Mouse (Mus musculus) frontal cortex, adult 2 months (tissue): ENCODE data around the gene Sall2. TPM values are rescaled to one million over a fixed set of nuclear protein-coding genes. Genes with fewer than 3 reads are reported as not detected.
A peak's percentile ranks its signal among the peaks of the same experiment; 100 is the strongest.
"Not testable (repeated sequence)": the region's sequence is repeated elsewhere in the genome, so short reads cannot be mapped to it uniquely, and the experiment has no call there.

Source experiments
- DNase-seq, 2 experiments: peaks; one replicate each; pipeline ENCODE4 v3.0.0; 2022; ENCODE audit warnings: low spot score in 1 of 2; ENCODE audit errors: extremely low spot score in 1 of 2
- polyA plus RNA-seq: library from polyadenylated mRNA; depleted of rRNA; stranded (reverse); fragments of >200 nt; gene quantifications from 2 replicates; pipeline ENCODE4 v1.2.3, GENCODE M21; 2012; rRNA removed

The Sall2 gene
- polyA plus RNA-seq, 1 experiment = 39.0 TPM

DNA sequence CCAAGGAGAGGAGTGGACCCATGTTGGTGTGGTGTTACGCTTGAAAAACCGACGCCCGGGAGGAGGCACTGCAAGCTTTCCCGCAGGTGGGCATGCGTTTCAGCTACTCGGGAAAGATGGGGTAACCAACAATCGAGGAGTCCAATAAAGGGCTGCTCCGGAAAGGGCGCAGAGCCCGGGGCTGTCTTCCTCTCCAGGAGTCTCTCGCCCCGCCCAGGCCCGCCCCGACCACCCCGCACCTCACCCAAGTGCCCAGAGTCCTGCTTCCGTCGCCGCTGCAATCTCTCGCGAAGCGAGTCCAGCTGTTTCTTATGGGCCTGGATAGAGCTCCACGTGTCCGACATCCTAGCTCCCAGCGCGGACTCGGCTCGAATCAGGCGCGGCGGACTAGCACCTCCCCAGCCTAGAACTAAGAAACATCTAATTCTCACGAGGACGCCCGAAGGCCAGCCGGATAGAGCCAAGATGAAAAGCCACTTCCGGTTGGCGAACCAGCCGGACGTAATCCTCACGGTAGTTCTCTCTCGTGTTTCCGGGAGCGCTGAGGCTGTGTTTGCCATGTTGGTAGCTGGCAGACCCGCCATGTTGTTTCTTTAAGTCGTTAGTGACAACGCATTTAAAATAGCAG, 23.8 kb downstream of the Sall2 start, which contains the start of gene Mettl3:
TSS of gene Mettl3 (minus strand) at position 485 of the 628 bp plus-strand sequence.
- DNase-seq = peak; percentile 92 to 95

DNA sequence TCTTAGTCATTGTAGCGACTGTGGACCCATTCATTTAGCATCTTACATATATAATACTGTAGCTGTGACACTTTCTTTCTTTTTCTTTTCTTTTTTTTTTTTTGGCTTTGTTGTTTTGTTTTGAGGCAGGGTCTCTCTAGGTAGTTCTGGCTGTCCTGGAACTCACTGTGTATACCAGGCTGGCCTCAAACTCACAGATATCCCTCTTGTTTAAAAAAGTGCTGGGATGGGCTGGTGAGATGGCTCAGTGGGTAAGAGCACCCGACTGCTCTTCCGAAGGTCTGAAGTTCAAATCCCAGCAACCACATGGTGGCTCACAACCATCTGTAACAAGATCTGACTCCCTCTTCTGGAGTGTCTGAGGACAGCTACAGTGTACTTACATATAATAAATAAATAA, 25.0 kb downstream of the Sall2 start:
- DNase-seq = not testable (repeated sequence)

DNA sequence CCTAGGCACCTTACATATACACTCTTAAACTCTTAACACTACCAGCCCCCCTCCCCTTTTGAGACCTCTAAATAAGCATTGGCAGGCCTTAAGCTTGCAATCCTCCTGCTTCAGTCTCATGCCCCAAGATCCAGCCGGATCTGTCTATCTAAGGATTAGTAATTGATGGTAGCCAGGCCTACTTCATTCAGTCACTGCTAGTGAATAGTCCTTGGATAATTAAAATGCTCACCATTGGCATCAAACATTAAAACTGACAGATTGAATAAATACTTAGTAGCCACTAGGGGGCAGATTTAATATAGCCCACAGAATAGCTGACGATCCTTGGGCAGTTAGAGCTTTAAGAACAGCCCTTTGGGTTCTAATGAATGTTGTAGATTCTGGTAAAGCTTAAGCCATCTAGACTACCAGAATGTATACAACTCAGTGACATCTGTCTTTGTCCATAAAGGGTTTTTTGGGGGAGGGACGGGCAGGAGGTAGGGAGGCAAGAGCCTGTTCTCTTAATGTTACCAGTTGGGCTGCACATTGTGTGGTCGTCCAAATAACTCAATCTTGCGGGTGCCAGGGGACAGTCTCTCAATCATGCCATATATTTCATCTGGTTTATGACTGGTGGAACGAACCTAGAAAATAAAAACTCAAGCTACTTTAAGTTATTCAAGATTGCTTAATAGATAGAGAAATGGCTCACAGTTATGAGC, 32.9 kb downstream of the Sall2 start:
- DNase-seq = no peak

DNA sequence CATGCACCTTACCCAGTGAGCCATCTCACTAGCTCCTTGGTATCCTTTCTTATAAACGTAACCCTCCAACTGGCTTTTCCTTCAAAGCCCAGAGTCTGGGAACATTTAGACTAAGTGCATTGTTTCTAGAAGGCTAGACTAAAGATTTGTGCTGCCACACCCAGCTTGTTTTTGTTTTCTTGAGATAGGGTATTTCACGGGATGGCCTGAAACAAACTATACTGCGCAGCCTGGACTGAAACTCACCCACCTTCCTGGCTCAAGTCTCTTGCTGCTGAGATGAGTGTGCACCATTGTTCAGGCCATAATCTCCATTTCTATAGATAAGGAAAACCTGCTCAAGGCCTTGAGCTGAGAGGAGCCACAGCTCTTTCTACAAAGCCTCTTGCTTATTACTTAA, 44.4 kb downstream of the Sall2 start:
- no peak for DNase-seq

DNA sequence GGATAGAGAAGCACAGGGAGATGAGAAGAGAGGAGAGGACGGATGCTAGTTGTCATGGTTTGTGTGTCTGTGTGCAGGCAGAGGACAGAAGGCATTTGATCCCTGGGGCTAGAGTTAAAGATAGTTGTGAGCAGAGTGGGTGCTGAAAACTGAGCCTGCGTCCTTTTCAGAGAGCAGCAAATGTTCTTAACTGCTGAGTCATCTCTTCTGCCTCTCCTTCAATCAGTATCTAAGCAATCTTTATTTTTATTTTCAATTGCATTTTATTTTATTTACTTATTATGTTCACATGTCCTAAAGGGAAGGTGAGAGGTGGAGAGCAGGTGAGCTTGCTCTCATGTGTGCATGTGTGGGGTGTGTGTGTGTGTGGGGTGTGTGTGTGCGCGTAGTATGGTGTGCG, 44.9 kb downstream of the Sall2 start:
- no peak for DNase-seq

DNA sequence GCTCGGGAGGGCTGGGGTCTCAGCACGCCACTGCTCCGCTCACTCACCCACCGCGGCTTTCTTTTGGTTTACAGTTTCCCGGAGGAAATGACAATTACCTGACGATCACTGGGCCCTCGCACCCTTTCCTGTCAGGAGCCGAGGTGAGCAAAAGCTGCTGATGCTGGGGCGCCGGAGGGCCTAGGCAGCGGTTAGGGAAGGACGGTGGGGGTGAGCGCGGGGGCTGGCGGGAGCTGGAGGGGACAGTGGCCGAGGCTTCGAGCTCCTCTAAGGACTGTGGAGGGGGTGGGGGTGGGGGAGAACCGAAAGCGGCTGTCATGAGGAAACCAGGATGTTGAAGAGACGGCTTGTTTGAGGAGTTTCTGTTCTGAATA, 48.8 kb downstream of the Sall2 start:
- no peak for DNase-seq

DNA sequence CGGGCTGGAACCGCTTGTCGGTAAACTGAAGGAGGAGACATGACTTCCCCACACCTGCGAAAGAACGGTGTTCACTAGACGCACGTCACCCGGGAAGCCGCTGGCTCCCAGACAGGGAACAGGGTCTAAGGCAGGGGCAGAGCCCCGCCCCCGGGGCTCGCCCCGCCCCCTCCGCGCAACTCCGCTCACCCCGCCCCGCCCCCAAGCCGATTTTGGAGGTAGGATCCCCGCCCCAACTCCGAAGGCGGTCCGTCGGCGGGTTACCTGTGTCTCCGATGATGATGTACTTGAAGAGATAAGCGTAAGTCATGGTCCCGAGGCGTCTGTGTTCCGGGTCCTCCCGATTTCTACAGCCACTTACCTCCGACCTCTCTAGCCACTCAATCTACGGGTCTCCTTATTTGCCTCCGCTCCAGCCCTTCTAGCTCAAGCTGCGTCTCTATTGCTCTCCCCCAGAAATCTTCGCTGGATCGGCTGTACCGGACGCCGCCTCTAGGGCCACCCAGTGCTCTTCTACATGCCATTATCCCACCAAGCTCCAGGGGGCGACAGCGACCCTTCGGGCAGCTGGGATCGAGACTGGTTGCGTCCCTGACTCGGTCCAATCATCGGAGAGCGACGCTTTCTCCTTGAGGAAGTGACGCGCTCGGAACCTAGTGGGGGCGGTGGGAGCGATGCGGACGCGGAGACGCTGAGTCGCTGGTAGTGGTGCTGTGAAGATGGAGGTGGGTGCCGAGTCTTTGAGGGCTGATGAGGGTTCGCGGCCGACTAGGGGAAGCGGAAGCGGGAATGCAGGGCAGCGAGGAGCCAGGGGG, 49.4 kb downstream of the Sall2 start, which contains the start of the genes Tox4 and Rab2b:
TSS of gene Tox4 (plus strand) at position 215 of the 815 bp plus-strand sequence.
TSS of gene Rab2b (minus strand) at position 614 of the 815 bp plus-strand sequence.
- DNase-seq = peak; percentile 97 to 100

DNA sequence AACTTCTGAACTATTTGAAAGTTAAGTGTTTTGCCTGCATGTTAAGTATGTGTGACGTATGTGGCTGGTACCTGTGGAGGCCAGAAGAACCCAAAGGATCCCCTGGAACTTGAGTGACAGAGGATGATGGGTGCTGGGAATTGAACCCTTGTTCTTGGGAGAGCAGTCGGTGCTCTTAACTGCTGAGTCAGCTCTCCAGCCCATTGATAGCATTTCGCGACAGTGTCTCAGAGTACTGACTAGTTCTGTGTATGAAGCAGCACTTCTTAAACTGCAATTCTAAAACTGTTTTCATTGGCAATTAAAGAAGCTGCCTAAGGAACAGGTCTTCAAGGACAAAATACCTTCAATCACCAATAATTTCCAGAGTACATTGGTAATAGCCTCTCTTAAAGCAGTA, 51.4 kb downstream of the Sall2 start:
- no peak for DNase-seq

DNA sequence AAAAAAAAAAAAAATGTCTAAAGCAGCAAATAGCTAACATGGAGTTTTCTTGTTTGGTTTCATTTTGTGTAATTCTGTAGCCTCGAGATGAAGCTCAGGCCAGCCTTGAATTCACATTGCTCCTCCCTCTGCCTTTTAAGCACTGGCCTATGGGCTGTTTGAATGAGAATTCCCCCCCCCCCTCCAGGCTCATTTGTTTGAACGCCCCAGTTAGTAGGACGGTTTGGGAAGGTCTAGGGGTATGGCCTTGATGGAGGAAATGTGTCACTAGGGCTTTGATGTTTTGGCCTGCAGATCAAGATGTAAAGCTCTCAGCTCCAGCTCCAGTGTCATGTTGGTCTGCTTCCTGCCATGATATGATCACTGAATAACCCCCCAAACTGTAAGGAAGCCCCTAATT, 55.8 kb downstream of the Sall2 start:
- no peak for DNase-seq

Other genes with a start within 250 kb of the Sall2 start
- 260 and 273 TPM in 2 replicates for gene Hnrnpc, start 224.7 kb downstream of the Sall2 start, polyA plus RNA-seq
- 1.4 and 2.0 TPM in 2 replicates for gene Rpgrip1, start 218.1 kb downstream of the Sall2 start, polyA plus RNA-seq
- 33.0 and 33.4 TPM in 2 replicates for gene Supt16, start 131.3 kb downstream of the Sall2 start, polyA plus RNA-seq
- gene Chd8, start 71.0 kb downstream of the Sall2 start, polyA plus RNA-seq = 60.2 and 62.5 TPM in 2 replicates
- gene Tox4, start 49.6 kb downstream of the Sall2 start, polyA plus RNA-seq = 33.3 and 39.7 TPM in 2 replicates
- gene Rab2b, start 49.2 kb downstream of the Sall2 start, polyA plus RNA-seq = 48.0 and 50.4 TPM in 2 replicates
- 36.2 and 39.2 TPM in 2 replicates for gene Mettl3, start 23.6 kb downstream of the Sall2 start, polyA plus RNA-seq
- gene Olfr1513, start 27.6 kb upstream of the Sall2 start, polyA plus RNA-seq = 0.08 TPM in 1 of 2 replicates, not detected in the other
- not detected in 2 replicates for gene Olfr1512, start 50.4 kb upstream of the Sall2 start, polyA plus RNA-seq
- 0.11 TPM in 1 of 2 replicates, not detected in the other for gene Olfr1511, start 68.6 kb upstream of the Sall2 start, polyA plus RNA-seq
- not detected in 2 replicates for gene Olfr1510, start 85.6 kb upstream of the Sall2 start, polyA plus RNA-seq
- not detected in 2 replicates for gene Olfr1509, start 114.2 kb upstream of the Sall2 start, polyA plus RNA-seq
- 0.02 TPM in 1 of 2 replicates, not detected in the other for gene Olfr1508, start 138.7 kb upstream of the Sall2 start, polyA plus RNA-seq
- 0.36 TPM in 1 of 2 replicates, not detected in the other for gene Olfr1507, start 167.0 kb upstream of the Sall2 start, polyA plus RNA-seq